Mouse (Mus musculus) frontal cortex, adult 2 months (tissue): Measurements from ENCODE around the gene Tctex1d4. TPM values are rescaled to one million over a fixed set of nuclear protein-coding genes. Genes with fewer than 3 reads are reported as not detected.

Experiments used
- DNase-seq, 2 experiments: peaks; one replicate each; pipeline ENCODE4 v3.0.0; 2022; ENCODE audit warnings: low spot score in 1 of 2; ENCODE audit errors: extremely low spot score in 1 of 2
- polyA plus RNA-seq: library from polyadenylated mRNA; depleted of rRNA; stranded (reverse); fragments of >200 nt; gene quantifications from 2 replicates; pipeline ENCODE4 v1.2.3, GENCODE M21; 2012; rRNA removed

Tctex1d4 gene
- polyA plus RNA-seq = 0.15 and 0.32 TPM in 2 replicates

DNA sequence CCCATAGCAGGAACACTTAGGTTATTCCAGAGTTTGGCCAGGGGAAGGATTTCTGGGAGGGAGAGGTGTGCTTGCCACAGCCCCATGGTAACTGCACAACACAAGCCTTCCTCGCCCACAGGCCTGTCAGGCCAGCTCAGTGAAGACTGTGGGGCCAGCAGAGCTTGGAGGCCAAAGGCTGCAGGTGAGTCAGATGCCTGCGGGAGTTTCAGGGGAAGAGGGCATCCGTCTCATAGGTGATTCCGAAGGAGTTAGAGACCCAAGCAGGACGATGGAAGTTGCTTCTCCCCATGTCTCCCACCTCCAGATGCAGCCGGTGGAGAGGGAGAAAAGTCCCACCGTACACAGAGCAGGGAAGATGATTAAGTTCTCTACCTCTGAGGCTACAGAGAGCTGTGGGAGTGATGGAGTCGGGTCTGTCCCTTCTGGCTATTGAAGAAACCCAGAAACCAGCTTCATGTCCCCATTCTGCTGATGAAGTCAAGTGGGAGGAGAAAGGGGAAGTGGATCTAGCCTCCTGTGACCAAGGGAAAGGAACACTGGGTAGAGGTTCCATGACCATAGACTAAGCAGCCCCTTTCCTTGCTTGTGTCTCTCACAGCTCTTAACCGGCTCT lies at the start of gene Tctex1d4:
TSS of gene Tctex1d4 (plus strand) at position 120 of the 616 bp plus-strand sequence.
- no peak for DNase-seq

GRCm38 (mm10) chr4:117087948-117088640 lies 38.5 kb upstream of the Tctex1d4 start:
- no peak for DNase-seq

GRCm38 (mm10) chr4:117090586-117090985 lies 36.0 kb upstream of the Tctex1d4 start:
- no peak for DNase-seq

DNA sequence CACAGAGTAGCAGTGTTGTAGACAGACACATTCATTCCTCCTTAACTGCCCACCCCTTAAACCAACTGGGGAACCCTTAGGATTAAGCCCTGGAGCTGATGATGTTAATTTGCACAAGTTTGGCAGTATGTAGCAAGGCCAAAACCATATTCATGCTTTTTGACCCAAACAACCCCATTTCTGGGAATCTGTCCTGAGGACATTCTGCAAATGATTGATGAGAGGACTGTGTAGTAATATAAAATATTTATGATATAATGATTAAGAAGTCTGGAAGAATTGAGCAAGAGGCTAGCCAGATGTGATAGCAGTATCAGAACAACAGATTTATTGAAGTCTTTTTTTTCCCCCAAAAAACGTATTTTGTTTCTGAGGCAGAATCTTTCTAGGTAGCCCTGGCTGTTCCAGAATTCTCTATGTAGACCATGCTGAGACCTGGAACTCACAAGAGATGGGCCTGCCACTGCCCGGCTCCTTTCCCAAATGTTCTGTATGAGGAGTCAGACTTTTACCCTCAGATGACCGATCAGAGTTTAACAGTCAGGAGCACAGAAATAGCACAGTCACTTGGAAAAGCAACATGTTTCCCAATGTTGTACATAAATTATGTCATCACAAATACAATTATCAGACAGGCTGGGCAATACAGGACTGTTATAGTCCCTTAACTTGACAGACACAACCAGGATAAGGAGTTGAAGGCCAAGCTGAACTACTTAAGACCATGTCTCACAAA lies 31.8 kb upstream of the Tctex1d4 start:
- DNase-seq = no peak

DNA sequence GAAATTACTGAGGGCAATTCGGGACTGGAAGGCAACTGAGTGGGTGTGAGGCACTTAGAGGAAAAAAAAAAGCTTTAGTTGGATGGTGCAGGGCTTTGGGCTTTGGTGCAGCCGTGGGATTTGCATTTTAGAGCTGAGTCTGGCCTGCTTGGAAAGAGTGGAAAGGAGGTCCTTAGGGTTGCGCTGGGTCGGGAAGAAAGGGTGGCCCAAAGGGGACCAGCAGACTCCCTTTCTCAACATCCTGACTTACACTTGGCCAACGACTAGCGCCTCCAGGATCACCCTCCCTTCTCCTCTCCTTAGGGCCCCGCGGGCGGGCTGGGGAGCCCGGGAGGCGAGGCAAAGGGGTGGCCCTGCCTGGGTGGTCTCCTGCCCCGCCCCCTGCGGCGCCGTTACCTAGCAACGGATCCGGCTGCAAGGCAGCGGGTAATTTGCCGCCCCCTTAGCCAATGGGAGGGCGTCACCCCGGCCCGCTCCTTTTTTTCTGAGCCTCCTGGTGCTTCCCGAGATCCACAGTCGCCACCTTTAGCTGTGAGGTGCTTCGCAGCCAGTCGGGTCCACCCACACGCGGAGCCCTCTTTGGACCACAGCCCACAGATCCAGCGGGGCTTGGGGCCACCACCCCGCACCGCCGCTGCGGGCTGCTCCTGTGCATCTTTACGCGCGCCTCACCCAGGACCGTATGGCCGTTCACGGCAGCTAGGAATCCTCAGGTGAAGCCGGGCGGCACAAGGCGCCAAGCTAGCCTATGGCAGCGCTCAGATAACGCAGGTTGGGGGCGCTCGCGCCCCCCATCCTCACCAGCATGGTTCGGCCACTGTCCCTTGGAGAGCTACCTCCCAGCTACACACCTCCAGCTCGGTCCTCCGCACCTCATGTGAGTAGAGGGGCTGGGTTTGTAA lies 30.8 kb upstream of the Tctex1d4 start, which contains the start of gene Ptch2:
TSS of gene Ptch2 (plus strand) at position 525 of the 902 bp plus-strand sequence.
- peak in 1 of 2 experiments; percentile 32 for DNase-seq

GRCm38 (mm10) chr4:117096666-117097065 lies 29.9 kb upstream of the Tctex1d4 start:
- DNase-seq = no peak

- no peak for DNase-seq
These were observed 28.4 kb upstream of the Tctex1d4 start for GRCm38 (mm10) chr4:117097969-117098763.

GRCm38 (mm10) chr4:117098764-117099036 lies 27.9 kb upstream of the Tctex1d4 start:
- DNase-seq = no peak

- no peak for DNase-seq
These were observed 26.6 kb upstream of the Tctex1d4 start for GRCm38 (mm10) chr4:117100036-117100435.

GRCm38 (mm10) chr4:117101218-117101617 lies 25.4 kb upstream of the Tctex1d4 start:
- no peak for DNase-seq

DNA sequence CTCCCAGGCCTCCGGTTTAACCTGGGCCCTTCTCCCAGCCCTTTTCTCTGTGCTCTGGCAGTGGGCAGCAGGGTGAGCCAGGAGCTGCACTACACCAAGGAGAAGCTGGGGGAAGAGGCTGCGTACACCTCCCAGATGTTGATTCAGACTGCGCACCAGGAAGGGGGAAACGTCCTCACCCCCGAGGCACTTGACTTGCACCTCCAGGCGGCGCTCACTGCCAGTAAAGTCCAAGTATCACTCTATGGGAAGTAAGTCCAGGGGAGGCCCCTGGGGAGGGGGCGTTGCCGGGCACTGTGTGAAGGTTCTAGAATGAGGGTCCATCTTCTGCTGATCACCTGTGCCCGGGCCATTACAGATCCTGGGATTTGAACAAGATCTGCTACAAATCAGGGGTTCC lies 21.9 kb upstream of the Tctex1d4 start:
- DNase-seq = no peak

DNA sequence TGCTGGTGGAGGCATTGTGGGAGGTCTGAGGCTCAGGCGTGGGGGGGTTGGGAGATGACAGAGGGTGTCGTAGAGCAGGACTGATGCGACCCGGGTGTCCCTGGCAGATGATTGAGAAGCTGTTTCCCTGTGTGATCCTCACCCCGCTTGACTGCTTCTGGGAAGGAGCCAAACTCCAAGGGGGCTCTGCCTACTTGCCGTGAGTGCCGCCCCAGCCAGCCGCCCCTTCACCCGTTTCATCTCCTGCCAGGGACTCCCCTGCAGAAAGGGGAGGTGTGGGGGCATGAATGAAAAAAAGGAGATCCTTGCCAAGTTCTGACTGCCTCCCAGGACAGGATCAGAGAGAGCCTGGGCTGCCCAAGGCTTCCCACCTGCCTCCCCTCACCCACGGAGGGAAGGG lies 21.5 kb upstream of the Tctex1d4 start:
- no peak for DNase-seq

GRCm38 (mm10) chr4:117107813-117108523 lies 18.6 kb upstream of the Tctex1d4 start:
- DNase-seq = no peak

GRCm38 (mm10) chr4:117108524-117108849 lies 18.1 kb upstream of the Tctex1d4 start:
- no peak for DNase-seq

- DNase-seq = no peak
These were observed 17.3 kb upstream of the Tctex1d4 start for GRCm38 (mm10) chr4:117109330-117109729.

- no peak for DNase-seq
These were observed 16.3 kb upstream of the Tctex1d4 start for GRCm38 (mm10) chr4:117110249-117110648.

- no peak for DNase-seq
These were observed 15.6 kb upstream of the Tctex1d4 start for GRCm38 (mm10) chr4:117110985-117111384.

- no peak for DNase-seq
These were observed 13.4 kb upstream of the Tctex1d4 start for GRCm38 (mm10) chr4:117113237-117113636.

- no peak for DNase-seq
These were observed 11.0 kb upstream of the Tctex1d4 start for GRCm38 (mm10) chr4:117115592-117115991.
